Mouse (Mus musculus): ENCODE data around the gene Vmn1r100.
"Not testable (repeated sequence)": the region's sequence is repeated elsewhere in the genome, so short reads cannot be mapped to it uniquely, and the experiment has no call there.

Vmn1r100 gene

DNA sequence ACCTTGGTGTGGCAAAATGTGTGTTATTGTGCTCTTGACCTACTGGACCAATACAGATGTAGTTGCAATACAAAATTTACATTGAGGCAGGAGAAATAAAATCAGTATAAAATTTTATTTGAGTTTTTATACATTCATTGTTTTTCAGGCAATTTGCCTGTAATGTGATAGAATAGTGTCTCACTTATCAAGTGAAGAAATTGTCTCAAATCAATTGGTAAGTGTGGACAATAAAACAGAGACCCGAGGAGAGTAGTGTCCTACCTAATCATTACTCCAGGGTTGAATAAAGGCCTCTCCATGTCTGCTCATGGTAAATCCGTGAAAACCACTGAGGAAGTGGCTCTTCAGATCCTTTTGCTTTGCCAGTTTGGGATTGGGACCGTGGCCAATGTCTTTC is at the start of gene Vmn1r100:
Gene Vmn1r100, plus strand, starts transcription at position 301 of the 400 bp plus-strand sequence.
- not testable (repeated sequence) for DNase-seq (ENCODE audit: low read depth, low spot score)

DNA sequence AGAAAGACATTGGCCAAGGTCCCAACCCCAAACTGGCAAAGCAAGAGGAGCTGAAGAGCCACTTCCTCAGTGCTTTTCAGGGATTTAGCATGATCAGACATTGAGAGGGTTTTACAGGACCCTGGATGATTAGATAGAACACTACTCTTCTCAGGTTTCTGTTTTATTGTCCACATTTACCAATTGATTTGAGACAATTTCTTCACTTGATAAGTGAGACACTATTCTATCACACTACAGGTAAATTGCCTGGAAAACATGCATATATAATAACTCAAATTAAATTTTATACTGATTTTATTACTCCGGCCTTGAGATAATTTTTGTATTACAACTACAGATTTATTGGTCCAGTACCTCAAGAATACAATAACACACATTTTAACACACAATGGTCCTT is 42.4 kb upstream of the Vmn1r100 start, which contains the start of gene Gm5728:
Gene Gm5728, minus strand, starts transcription at position 101 of the 400 bp plus-strand sequence.
- not testable (repeated sequence) for DNase-seq (ENCODE audit: low read depth, low spot score)

DNA sequence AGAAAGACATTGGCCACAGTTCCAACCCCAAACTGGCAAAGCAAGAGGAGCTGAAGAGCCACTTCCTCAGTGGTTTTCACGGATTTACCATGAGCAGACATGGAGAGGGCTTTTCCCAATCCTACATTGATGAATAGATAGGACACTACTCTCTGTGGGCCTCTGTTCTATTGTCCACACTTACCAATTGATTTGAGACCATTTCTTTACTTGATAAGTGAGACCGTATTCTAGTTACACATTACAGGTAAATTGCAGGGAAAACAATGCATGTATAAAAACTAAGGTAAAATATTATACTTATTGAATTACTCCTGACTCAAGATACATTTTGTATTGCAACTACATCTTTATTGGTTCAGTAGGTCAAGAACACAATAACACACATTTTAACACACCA is 24.8 kb downstream of the Vmn1r100 start, which contains the start of gene Vmn1r101:
Gene Vmn1r101, minus strand, starts transcription at position 101 of the 400 bp plus-strand sequence.
- not testable (repeated sequence) for DNase-seq (ENCODE audit: low read depth, low spot score)
